Mouse (Mus musculus): ENCODE results near the gene Eno2. TPM values are rescaled to one million over a fixed set of nuclear protein-coding genes. Genes with fewer than 3 reads are reported as not detected.
A peak's percentile ranks its signal among the peaks of the same experiment; 100 is the strongest.

Gene Eno2
- total RNA-seq, 2 experiments from 2014 or later = 2.1 to 3.0 TPM

GRCm38 (mm10) chr6:124759259-124759658 lies 10.2 kb downstream of the Eno2 start:
- DNase-seq = peak; percentile 72

GRCm38 (mm10) chr6:124758849-124759232 lies 10.6 kb downstream of the Eno2 start:
- DNase-seq = no peak

DNA sequence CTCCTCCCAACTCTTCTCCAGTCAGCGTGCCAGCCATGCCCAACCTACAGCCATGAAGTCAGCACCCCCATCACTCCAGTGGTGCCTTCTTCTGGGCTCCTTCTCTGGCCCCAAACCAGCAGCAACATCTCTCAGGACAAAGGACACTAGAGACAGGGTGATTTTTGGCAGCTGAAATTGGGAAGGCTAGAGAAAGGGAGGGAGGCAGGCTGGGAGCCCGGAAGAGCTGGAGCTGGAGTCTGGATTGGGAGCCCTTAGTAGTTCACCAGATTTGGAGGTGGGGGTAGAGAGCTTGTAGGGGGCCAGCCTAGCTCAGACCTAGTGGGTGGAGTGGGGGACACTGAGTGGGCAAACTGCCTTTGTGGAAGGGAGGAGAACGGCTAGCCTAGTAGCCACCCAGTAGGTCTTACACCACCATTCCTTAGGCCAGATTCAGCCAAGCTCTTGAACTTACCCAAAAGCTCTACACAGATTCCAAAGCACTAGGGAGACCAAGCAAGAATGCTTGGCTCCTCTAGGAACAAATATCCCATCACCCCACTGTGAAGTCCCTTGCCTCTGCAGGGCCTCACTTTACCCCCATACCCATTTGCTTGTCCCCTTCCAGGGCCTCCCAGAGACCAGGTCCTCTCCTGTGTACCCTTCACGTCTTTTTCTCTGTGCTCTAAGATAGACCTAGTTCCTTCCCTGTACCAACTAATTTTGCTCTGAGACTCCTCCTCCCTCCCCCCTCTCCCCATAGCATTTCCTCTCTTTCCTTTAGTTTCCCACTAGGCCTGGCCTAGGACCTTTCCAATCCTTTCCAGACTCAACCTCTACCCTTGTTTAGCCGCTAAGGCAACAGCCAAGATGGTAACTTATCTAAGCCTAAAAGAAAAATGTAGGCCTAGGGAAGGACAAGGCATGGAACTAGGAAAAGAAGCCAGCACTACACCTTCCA lies 11.3 kb downstream of the Eno2 start:
- peak; percentile 58 for DNase-seq

- DNase-seq = no peak
These were observed 12.1 kb downstream of the Eno2 start for GRCm38 (mm10) chr6:124757351-124757880.

- peak; percentile 87 for DNase-seq
These were observed 12.7 kb downstream of the Eno2 start for GRCm38 (mm10) chr6:124756652-124757350.

- DNase-seq = peak; percentile 82
These were observed 13.5 kb downstream of the Eno2 start, which contains the start of the genes Gm45234 and Atn1 for GRCm38 (mm10) chr6:124755831-124756595. Gene Gm45234 (minus strand): TSS chr6:124756021. Gene Atn1 (minus strand): TSS chr6:124756524.

DNA sequence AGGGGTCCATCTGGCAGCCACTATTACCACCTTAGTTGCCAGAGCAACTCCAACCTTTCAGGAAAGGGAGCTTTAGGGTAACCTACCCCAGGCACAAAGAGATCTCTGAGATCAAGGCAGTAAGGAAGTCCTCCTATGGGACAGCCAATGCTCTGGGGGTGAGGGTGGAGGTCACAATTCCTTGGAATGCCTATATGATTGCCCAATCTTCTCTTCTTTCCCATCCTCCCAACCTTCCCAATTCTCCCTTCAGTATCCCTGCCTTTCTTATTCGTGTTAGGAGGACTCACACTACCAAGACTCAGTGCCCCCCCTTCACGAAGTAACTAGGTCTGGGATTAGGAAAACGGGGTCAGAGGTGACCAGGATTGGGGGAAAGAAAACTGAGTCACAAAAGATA lies 14.2 kb downstream of the Eno2 start:
- no peak for DNase-seq

DNA sequence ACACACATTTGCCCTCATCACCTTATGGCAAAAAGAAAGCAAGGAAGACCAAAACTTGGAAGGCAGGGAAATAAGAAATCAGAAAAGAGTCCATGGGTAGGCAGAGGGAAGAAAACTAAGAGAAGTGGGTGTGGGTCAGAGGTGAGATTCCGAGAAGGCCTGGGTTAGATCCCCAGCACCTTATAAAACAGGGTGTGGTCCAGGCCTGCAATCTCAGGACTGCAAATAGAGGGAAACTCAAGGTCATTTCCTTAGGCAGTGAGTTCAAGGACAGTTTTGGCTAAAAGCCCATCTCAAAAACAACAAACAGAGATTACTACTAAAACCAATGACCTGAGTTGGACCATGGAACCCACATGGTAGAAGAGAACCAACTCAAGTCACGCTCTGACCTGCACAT lies 15.6 kb downstream of the Eno2 start:
- no peak for DNase-seq

GRCm38 (mm10) chr6:124750405-124750804 lies 19.1 kb downstream of the Eno2 start:
- DNase-seq = no peak

GRCm38 (mm10) chr6:124746654-124747632 lies 22.5 kb downstream of the Eno2 start:
- no peak for DNase-seq

DNA sequence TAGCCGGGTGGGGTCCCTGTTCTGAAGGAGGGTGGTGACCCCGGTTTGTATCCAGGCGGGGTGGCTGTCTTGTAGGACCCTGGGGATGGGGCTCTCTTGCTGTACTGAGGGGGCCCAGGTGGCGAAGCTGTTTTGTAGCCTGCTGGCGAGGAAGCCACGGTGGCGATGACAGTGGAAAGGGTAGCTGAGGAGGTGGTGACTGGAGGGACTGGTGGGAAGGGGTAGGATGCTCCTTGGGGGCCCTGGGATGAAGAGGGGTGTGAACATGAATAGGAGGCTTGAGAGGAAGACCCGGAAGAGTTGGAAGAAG lies 23.2 kb downstream of the Eno2 start:
- no peak for DNase-seq

DNA sequence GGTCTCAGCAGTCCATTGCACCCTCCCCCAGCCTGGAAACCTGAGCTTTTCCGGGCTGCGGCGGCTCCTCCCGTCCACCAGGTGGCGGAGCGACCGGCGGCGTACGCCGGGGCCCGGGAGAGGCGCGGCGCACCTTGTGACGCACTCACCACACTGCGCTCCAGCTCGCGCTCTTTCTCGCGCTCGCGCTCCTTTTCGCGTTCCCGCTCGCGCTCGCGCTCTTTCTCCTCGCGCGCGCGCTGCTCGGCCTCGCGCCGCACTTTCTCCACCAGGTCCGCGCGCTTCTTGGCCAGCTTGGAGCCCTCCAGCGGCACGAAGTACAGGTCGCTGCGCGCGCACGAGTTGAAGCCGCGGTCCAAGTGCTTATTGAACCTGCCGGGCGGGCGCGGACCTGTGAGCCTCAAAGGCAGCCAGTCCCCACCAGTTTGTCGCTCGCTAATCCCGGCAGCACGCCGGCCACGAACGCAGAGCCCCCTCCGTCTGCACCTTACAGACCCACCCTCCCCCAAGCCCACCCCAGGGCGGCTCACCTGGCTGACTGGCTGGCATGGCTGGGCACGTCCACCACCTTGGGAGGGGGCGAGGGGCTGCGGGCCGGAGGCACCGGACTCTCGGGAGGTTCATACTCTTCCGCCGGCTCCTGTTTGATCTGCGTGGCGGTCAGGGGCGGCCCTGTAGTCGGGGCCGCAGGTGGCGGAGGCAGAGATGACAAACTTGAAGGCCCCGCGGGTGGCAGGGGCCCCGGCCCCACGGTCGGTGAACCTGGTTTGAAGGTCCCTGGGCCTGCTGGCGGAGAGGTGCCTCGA lies 23.8 kb downstream of the Eno2 start:
- peak; percentile 94 for DNase-seq

DNA sequence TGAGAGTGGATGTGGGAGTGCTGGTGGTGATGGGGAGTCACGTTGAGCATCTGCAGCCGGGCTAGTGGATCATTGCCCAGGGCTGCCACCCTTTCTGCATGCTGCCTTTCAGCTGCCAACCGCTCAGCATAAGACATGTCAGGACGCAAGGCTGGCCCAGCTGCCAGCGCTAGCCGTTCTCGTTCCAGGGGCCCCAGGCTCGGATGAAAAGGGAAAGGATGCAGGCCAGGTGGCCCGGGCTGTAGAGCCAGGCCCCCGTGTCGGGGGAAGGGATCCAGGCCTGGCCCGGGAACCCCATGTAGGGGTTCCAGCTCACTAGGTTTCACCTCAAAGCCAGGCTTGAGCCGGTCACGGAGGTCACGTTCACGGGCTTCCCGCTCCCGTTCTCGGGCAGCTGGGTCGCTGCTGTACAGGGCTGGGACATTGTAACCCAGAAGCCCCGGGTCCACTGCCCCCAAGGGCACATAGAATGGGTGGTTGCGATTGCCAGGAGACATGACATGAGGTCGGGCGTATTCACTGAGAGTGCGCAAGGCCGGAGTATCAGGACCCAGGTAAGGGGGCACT lies 24.6 kb downstream of the Eno2 start:
- peak; percentile 49 for DNase-seq

GRCm38 (mm10) chr6:124743647-124744046 lies 25.8 kb downstream of the Eno2 start:
- no peak for DNase-seq

- no peak for DNase-seq
These were observed 26.5 kb downstream of the Eno2 start for GRCm38 (mm10) chr6:124742839-124743514.

- DNase-seq = no peak
These were observed 27.6 kb downstream of the Eno2 start for GRCm38 (mm10) chr6:124741842-124742241.

DNA sequence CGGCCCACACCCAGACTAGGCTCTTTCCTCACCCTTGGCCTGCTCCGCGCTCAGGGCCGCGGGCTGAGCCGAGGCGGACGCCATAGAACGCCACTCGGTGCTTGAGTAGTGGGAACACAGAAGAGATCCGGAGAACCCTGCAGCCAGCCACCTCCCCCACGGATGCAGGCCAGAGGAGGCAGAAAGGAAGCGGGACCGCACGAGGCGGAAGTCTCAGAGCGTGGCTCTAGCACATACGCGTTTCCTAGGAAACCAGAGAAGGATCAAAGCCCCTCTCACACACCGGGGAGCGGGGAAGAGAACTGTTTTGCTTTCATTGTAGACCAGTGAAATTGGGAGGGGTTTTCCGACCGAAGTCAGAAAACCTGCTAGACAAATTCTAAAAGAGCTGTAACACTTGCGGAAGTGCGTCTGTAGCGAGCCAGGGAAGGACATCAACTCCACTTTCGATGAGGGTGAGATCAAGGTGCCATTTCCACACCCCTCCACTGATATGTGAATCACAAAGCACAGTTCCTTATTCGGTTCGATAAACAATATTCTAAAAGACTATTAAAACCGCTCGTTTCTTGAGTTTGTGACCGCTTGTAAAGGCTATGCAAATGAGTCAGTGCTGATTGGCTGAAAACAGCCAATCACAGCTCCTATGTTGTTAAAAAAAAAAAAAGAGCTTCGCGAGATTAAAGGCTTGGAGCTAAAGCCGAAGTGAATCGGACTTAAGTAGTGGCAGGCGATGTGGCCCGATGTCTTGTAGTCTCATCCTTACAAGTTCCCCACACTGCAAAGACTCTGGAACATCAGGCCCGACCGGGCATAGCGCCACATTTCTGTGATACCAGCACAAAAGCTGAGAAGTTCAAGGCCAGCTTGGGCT lies 28.3 kb downstream of the Eno2 start, which contains the start of gene Grcc10:
Gene Grcc10, minus strand, starts transcription at position 487 of the 874 bp plus-strand sequence.
- peak; percentile 88 for DNase-seq
